Mouse (Mus musculus): ENCODE measurements around the gene Prpf38a. TPM values are rescaled to one million over a fixed set of nuclear protein-coding genes. Genes with fewer than 3 reads are reported as not detected.

Prpf38a gene
- total and polyA plus RNA-seq, 3 experiments, result 51.1 to 107 (median 82.2) TPM

- DNase-seq (ENCODE audit: extremely low read depth), result no peak
- dilution Hi-C loops (cut with MboI; ENCODE audit: extremely low pct_ligation_motif_present, extremely low pct_unique_long_range_greater_than_20kb, low sequenced_read_pairs), result no loop called here
- H3K36me3 ChIP-seq (replicated peaks in 1 of 2; ENCODE audit: control insufficient read depth in 1 of 2, insufficient read depth in 1 of 2, low read length in 1 of 2), result peaks cover 38 to 82% of the 10 kb centered on the region in 2 experiments
- H3K4me1 ChIP-seq (ENCODE audit: control insufficient read depth in 1 of 2, insufficient read depth in 2 of 2), result peaks cover 0 to 6% of the 10 kb centered on the region in 2 experiments; a peak in 3 of 4 replicates
- no peak overlapping the region for H3K4me3 ChIP-seq (replicated peaks in 1 of 3; ENCODE audit: low read depth in 2 of 3, low read length in 2 of 3, poor library complexity in 1 of 3)
- TF ChIP-seq ZKSCAN1 (IDR thresholded peaks at IDR 0.05; ENCODE audit: borderline replicate concordance, low read depth, low read length), result no peak
- no peak for TF ChIP-seq MAZ (IDR thresholded peaks at IDR 0.05; ENCODE audit: low read depth, low read length)
- TF ChIP-seq MEF2A (IDR thresholded peaks at IDR 0.05; ENCODE audit: borderline replicate concordance, low read depth, low read length), result no peak
- no peak for TF ChIP-seq UBTF (IDR thresholded peaks at IDR 0.05; ENCODE audit: low read depth, low read length)
- no peak for TF ChIP-seq SIN3A (IDR thresholded peaks at IDR 0.05; ENCODE audit: low read length)
- no peak for TF ChIP-seq USF2 (conservative IDR thresholded peaks at IDR 0.05; ENCODE audit: low read depth, low read length)
- TF ChIP-seq EP300 (IDR thresholded peaks at IDR 0.05; ENCODE audit: low read length), result no peak
- TF ChIP-seq NELFE (IDR thresholded peaks at IDR 0.05; ENCODE audit: low read depth, low read length), result no peak
- TF ChIP-seq POLR2AphosphoS2 (IDR thresholded peaks at IDR 0.05; ENCODE audit: low read depth, low read length), result no peak
- TF ChIP-seq CHD2 (IDR thresholded peaks at IDR 0.05; ENCODE audit: low read length), result no peak
- TF ChIP-seq JUND (conservative IDR thresholded peaks at IDR 0.05; ENCODE audit: low read depth, low read length), result no peak
- no peak for TF ChIP-seq MXI1 (IDR thresholded peaks at IDR 0.05; ENCODE audit: low read depth, low read length)
- TF ChIP-seq ELF1 (IDR thresholded peaks at IDR 0.05; ENCODE audit: low read depth, low read length), result no peak
- no peak for TF ChIP-seq MAX (IDR thresholded peaks at IDR 0.05; ENCODE audit: low read length)
- no peak for TF ChIP-seq TBP (conservative IDR thresholded peaks at IDR 0.05; ENCODE audit: low read depth, low read length)
- peaks cover 13% of the 10 kb centered on the region for H3K79me2 ChIP-seq (replicated peaks; ENCODE audit: control insufficient read depth, extremely low read depth, insufficient read depth, poor library complexity, severe bottlenecking)
- in situ Hi-C loops (cut with MboI; ENCODE audit: low pct_ligation_motif_present, low pct_unique_long_range_greater_than_20kb, low sequenced_read_pairs), result loop anchor here (25.0 kb wide), 1 partner anchor 235 kb away; the partner anchor contains the start of gene Coa7
- H3K4me2 ChIP-seq (ENCODE audit: insufficient read depth, low read depth, poor library complexity, severe bottlenecking), result no peak overlapping the region
- no peaks in the 10 kb centered on the region for H3K9me3 ChIP-seq (replicated peaks; ENCODE audit: low read length)
- no peak overlapping the region for H3K27ac ChIP-seq (ENCODE audit: insufficient read depth, low read depth)
- H3K9ac ChIP-seq (ENCODE audit: insufficient read depth, low read depth), result no peak overlapping the region
- H3K27me3 ChIP-seq (replicated peaks), result no peaks in the 10 kb centered on the region
Observed at GRCm38 (mm10) chr4:108572644-108573043, 6.5 kb downstream of the Prpf38a start.

GRCm38 (mm10) chr4:108565026-108565425 is 14.1 kb downstream of the Prpf38a start:
- H3K9me3 ChIP-seq (replicated peaks; ENCODE audit: low read length), result no peaks in the 10 kb centered on the region
- no peak overlapping the region for H3K27ac ChIP-seq (ENCODE audit: insufficient read depth, low read depth)
- no peak overlapping the region for H3K9ac ChIP-seq (ENCODE audit: insufficient read depth, low read depth)
- H3K27me3 ChIP-seq (replicated peaks), result no peaks in the 10 kb centered on the region
- TF ChIP-seq E2F4 (IDR thresholded peaks at IDR 0.05; ENCODE audit: insufficient replicate concordance, low read depth, low read length) (no peak), MYC (IDR thresholded peaks at IDR 0.05; ENCODE audit: low read depth, low read length) (no peak), ZNF384 (IDR thresholded peaks at IDR 0.05; ENCODE audit: low read depth, low read length) (no peak), JUND (conservative IDR thresholded peaks at IDR 0.05; ENCODE audit: low read depth, low read length) (no peak)
- no peak overlapping the region for H3K4me2 ChIP-seq (ENCODE audit: insufficient read depth, low read depth, poor library complexity, severe bottlenecking)
- no peak for DNase-seq (ENCODE audit: extremely low read depth)
- no peaks in the 10 kb centered on the region for H3K79me2 ChIP-seq (replicated peaks; ENCODE audit: control insufficient read depth, extremely low read depth, insufficient read depth, poor library complexity, severe bottlenecking)
- H3K4me1 ChIP-seq (ENCODE audit: control insufficient read depth in 1 of 2, insufficient read depth in 2 of 2), result no peaks in the 10 kb centered on the region
- H3K4me3 ChIP-seq (replicated peaks in 1 of 3; ENCODE audit: low read depth in 2 of 3, low read length in 2 of 3, poor library complexity in 1 of 3), result no peak overlapping the region
- peaks cover 45 to 96% of the 10 kb centered on the region in 2 experiments for H3K36me3 ChIP-seq (replicated peaks in 1 of 2; ENCODE audit: control insufficient read depth in 1 of 2, insufficient read depth in 1 of 2, low read length in 1 of 2)
- dilution Hi-C loops (cut with MboI; ENCODE audit: extremely low pct_ligation_motif_present, extremely low pct_unique_long_range_greater_than_20kb, low sequenced_read_pairs), result no loop called here
- in situ Hi-C loops (cut with MboI; ENCODE audit: low pct_ligation_motif_present, low pct_unique_long_range_greater_than_20kb, low sequenced_read_pairs), result loop anchor here (25.0 kb wide), 1 partner anchor 228 kb away; the partner anchor contains the start of gene Coa7
